Mouse (Mus musculus): ENCODE data around the gene Gm10392.
"Not testable (repeated sequence)": the region's sequence is repeated elsewhere in the genome, so short reads cannot be mapped to it uniquely, and the experiment has no call there.

The Gm10392 gene

DNA sequence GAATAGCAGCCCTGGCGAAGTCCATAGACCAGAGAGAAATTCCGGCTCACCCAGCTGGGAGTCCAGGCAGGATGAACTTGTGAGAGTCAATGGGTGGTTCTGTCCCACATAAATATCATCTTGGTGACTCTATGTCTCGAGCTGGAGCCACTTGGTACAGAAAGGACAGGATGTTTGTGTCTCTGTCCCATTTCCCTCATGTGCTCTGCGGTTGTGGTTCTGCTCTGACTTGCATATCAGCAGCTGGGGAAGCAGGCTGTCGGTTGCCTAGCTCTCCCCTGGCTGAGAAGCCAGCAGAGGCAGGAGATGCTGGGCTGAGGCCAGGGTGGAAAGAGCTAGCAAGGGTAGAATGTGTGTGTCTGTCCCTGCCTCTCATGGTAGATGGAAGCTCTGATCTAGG is at the start of gene Gm10392:
Gene Gm10392, minus strand, starts transcription at position 156 of the 400 bp plus-strand sequence.
- no peak for DNase-seq (ENCODE audit: low spot score)

DNA sequence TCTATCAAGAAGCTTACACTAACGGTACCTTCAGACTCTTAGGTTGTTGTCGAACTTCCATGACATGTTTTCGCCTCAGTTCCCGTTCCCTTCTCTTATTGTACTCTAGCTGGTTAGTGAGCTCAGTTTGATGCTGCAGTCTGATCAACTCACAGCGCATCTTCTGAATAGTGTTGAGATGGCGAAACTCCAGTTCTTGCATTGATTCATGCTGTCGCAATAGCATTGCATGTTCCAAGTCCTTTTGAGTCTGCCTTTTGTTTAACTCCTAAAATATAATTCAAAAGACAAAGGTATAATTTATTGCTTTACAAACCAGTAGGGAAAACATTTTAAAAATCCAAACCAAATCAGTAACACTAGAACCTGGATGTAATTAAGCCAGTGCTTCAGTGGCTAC is 26.3 kb upstream of the Gm10392 start:
- DNase-seq (ENCODE audit: low spot score): no peak

DNA sequence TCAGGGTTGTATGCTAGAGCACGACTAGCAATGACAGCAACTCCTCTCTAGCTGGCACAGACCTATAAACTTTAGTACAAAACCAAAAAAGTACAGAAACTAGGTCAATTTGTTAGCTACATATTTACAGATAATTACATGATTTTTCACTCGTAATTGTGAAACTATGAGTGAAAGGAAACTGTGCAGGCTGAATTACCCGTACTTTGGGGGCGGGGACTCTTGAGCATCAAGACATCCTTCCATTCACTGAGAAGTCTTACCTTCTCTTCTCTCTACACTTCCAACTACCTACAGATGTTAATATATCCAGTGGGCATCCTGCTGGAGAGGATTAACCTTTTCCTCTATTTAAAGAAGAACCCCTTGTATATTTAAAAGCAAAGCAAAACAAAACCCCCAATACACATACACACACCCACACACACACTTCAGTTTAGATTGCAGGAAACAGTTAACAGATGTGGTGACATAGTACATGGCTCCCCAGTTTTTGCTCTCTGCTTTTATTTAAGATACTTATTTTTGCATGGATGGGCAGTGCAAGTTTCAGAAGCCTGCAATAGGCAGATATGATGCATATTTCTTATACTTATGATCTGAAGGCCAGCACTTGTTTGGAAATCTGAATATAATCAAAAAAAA is 13.3 kb upstream of the Gm10392 start:
- no peak for DNase-seq (ENCODE audit: low spot score)

DNA sequence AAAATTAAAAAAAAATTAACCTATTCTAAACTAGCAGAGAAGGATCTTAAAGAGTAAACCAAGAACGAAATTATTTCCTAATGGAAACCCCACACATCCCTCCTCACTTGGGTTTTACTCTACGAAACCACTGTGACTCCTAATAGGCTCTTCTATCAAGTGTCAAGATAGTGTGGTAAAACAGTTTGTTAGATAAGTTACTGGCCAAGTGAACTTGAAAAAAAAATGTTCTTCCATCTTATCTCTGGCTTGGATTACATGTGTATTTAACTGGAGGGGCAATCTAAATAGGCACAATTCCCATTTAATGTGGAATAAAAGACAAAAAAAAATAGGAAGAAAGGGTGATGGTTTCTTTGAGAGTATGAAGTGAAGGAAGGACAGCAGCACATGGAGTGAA is 11.9 kb upstream of the Gm10392 start:
- no peak for DNase-seq (ENCODE audit: low spot score)

DNA sequence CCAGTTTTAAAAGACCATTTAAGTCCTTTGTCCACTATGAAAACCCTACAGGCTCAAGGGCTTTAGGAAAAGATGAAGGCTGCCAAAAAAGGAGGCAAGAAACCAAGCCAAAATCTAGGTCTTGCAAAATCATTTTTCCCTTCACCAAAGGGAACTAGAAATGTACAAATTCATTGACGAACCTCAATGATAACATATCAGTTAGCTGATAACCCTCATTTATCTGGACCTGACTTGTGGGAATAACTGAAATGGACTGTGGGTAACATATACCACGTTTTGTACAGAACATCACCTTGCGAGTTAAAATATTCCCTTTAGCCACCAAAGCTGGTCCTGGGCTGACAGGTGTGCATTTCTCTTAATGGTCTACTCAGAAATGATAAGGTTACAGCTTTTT is 10.6 kb upstream of the Gm10392 start:
- no peak for DNase-seq (ENCODE audit: low spot score)

DNA sequence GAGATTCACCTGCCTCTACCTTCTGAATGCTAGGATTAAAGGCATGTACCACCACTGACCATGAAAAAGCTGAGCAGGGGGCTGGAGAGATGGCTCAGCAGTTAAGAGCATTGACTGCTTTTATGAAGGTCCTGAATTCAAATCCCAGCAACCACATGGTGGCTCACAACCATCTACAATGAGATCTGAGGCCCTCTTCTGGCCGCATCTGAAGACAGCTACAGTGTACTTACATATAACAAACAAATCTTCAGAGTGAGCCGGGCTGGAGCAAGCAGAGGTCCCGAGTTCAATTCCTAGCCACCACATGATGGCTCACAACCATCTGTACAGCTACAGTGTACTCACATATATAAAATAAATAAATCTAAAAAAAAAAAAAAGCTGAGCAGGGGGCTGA is 9.4 kb upstream of the Gm10392 start:
- not testable (repeated sequence) for DNase-seq (ENCODE audit: low spot score)

DNA sequence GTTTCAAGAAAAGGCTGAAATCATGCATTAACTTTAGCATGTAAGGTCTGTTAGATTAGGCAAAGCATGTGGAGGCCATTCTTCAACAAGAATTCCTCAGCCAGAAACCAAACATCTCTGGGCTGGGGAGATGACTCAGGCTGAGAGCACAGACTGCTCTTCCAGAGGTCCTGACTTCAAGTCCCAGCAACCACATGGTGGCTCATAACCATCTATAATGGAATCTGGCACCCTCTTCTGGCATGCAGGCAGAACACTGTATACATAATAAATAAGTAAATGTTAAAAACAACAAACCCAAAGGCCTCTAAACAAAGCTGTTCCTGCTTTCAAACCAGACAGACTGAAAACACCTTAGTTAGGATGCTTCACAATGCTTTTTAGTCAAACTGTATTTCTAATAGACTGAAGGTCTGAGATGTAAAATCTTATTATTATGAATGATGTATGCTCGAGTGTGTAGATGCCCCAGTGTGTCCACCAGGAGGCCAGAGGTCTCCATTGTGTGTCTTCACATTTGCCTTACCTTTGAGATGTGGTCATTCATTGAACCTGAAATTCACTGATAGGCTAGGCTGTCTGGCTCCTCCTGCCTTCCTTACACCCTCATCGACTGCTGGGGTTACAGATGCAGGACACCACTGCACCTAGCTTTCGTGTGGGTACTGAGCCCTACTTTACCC is 6.9 kb upstream of the Gm10392 start:
- DNase-seq (ENCODE audit: low spot score): no peak

DNA sequence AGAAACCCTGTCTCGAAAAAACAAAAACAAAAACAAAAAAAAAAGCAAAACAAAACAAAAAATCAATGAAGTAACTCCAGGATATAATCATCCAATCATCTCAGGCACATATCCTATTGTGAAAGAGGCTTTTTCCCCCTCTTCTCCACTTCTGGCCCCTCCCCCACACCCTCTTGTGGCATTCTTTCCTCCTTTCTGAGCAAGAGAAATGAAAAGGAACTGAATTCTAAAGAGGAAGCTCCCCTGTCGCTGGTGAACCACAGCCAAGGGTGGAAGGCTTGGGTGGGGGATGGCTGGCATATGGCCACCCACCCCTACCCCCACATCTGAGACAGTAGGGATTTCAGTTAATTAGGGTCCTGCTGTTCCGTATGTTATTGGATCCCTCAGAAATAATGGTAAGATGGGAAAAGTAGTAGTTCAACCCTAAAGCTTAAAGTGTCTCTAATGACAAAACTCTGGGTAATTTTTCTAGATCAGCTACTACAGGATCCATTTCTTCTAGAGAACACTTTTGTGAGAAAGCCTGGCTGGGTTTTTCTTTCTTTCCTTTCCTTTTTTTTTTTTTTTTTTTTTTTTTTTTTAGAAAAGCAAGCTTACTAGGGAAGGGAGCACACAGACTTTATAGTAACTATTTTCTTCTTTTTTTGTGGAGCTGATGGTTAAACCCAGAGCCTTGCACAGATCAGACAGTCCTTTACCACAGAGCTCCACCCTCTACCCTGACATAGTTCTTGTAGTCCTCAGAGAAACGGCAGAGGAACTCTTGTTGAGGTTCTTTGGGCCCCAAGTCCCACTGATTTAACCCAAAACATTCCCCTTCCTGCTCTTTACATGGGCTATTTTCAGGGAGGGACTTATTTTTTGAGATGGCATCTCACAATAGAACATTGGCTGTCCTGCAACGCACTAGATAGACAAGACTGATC is 1.9 kb upstream of the Gm10392 start:
- DNase-seq (ENCODE audit: low spot score): no peak

DNA sequence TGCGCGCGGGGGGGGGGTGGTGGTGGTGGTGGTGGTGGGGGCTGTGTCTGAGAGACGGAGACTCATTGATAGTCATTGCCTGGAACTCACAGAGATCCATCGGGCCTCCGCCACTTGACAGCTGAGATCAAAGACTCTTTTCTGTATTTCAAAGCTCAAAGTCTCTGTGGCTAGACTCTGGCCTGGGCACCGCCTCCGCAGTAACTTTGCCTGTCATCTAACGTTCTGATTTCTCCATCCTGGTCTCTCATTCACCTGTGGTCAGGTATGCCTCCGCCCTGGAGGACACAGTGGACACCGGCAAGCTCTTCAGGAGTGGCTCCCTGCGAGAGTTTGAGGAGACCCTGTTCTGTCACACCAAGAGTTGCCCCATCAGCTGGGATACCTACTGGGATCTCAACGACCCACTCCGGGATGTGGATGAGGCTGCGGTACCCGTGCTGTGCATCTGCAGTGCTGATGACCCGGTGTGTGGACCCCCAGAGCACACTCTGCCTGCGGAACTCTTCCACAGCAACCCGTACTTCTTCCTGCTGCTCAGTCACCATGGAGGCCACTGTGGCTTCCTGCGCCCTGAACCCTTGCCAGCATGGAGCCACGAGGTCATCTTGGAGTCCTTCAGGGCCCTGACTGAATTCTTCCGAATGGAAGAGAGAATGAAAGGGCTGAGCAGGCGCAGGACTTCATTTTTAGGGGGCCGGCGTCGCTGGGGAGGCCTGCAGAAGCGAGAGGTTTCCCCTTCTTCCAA is 773 bp downstream of the Gm10392 start:
- DNase-seq (ENCODE audit: low spot score): no peak

DNA sequence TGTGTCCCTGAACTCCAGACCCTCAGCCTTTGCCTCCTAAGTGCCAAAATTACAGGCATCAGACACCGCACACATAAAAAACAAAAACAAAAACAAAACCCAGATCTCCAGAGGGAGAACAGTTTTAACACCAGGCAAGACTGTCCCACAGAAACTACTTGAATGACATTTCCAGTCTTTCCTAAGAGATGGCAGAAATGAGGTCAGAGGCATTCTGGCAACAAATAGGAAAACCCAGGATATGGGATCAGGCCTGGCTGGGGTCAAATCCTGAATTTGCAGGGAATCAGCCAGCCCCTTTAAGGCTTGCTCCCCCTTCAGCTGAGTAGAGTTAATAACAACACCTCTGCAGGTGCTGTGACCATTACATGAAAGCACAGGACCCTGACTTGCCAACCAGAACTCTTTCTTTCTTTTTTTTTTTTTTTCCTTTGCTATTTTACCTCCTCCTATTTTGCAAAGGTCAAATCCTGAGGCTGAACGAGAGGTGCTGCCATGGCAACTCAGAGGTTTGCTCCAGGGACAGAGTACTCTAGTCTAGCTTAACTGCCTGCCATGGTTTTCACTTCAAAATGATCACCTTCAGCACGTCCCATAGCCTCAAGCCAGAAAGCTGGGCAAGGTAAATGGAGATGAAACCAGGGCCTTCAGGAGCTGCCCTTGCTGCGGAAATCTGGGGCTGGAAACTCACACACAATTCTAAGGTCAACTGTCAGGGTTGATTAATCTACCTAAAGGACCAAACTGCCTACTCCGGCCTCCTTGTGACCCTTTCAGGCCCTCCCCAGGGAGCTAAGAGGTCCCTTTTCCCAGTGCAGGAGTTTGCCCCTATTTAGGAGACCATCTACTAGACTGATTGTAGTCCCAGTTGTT is 2.2 kb downstream of the Gm10392 start:
- DNase-seq (ENCODE audit: low spot score): no peak

DNA sequence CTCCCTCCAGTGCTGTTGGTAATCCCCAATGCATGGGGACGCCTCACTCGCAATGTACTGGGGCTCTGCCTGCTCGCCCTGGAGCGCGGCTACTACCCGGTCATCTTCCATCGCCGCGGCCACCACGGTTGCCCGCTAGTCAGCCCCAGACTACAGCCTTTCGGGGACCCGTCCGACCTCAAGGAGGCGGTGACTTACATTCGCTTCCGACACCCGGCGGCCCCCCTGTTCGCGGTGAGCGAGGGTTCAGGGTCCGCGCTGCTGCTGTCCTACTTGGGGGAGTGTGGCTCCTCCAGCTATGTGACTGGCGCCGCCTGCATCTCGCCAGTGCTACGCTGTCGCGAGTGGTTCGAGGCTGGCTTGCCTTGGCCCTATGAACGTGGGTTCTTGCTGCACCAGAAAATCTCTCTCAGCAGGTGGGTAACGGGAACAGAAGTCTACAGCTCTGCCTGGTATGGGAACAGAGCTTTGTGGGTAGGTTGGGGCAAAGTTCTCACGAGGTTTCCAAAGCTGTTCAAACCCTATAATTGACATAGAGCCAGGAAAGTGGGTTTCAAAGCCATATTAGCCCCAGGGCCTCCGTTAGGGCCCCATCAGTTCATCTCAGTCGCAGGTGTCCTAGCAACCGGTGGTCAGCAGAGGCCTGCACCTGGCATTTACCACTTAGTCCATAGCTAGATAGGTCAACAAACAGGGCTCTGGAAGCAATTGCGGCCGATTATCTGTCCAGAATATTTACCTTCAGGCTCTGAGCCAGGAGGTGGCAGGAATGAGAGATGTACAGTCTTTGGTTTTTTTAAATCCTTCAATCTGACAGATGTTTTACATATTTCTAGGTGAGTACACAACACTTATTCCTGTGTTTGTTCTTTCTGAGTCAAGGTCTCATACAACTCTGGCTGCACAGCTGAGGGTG is 3.1 kb downstream of the Gm10392 start, which contains the start of gene Trp53i13:
Gene Trp53i13, minus strand, starts transcription at position 344 of the 916 bp plus-strand sequence.
- DNase-seq (ENCODE audit: low spot score): no peak

DNA sequence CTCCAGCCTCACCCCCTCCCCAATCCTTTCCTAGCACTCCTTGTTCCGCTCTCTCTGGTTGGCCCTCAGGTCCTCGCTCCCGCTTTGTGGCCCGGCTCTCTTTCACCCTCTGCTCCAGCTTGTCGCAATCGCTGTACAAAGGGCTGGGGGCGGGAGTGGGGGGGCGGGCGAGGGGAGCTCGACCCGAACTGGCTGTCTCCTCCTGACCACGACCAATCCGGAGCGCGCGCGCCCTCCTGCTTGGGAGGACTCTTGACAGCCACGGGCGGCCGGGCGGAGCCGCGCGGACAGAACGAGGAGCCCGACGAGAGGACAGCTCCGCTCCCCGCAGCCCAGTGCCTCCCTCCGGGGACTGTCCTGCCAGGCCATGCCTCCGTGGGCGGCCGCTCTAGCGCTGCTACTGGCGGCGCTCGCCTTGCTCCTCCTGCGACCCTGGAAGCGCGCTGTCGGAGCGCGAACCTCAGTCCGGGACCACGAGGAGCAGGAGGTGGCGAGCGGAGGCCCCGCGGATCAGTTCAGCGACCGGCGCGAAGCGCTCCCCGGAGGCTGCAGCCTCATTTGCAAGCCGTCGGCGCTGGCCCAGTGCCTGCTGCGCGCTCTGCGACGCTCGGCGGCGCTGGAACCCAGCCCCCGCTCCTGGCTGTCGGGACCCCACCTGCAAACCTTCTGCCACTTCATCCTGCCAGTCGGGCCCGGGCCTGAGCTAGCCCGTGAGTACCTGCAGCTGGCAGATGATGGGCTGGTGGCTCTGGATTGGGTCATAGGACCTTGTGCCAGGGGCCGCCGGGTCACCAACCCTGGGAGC is 4.0 kb downstream of the Gm10392 start, which contains the start of gene Abhd15:
Gene Abhd15, plus strand, starts transcription at position 290 of the 805 bp plus-strand sequence.
- DNase-seq (ENCODE audit: low spot score): no peak

DNA sequence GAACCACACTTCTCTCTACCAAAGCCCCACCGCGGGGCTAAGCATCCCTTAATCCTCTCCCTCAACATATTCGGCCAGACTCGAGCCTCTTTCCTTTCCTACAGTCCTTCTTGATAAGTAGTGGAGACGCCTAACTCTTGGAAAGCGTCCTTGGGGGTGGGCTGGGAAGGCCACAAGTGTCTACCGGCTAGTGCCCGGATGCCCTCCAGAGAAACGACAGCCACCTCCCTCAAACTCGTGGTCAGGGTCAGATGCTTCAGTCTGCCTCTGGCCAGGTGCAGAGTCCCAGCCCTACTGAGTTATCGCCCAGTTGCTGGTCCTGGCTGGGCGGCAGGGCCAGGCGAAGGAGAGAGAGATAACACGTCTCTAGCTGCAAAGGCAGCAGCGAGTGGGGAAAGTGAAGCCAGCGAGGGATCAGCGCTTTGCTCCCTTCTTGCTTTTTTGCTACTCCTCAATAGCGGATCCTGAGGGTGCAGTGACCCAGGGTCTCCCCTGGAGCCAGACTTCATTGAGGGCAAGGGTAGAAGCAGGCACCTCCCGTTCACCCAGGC is 4.6 kb downstream of the Gm10392 start:
- DNase-seq (ENCODE audit: low spot score): no peak

DNA sequence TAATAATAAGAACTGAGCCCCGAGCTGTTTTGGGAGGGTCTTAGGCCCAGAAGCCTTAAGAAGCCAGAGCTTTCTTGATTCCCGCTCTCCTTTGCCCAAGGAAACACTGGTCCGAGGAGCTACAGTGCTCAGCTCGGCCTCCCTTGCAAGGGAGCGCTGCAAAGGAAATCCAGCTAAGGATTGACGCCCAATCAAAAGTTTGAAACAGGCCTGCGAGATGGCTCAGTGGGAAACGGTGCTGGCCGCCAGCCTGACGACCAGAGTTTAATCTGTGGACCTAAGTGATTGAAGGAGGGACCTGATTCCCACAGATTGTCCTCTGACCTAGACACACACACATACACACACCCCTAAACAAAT is 5.2 kb downstream of the Gm10392 start:
- DNase-seq (ENCODE audit: low spot score): no peak

DNA sequence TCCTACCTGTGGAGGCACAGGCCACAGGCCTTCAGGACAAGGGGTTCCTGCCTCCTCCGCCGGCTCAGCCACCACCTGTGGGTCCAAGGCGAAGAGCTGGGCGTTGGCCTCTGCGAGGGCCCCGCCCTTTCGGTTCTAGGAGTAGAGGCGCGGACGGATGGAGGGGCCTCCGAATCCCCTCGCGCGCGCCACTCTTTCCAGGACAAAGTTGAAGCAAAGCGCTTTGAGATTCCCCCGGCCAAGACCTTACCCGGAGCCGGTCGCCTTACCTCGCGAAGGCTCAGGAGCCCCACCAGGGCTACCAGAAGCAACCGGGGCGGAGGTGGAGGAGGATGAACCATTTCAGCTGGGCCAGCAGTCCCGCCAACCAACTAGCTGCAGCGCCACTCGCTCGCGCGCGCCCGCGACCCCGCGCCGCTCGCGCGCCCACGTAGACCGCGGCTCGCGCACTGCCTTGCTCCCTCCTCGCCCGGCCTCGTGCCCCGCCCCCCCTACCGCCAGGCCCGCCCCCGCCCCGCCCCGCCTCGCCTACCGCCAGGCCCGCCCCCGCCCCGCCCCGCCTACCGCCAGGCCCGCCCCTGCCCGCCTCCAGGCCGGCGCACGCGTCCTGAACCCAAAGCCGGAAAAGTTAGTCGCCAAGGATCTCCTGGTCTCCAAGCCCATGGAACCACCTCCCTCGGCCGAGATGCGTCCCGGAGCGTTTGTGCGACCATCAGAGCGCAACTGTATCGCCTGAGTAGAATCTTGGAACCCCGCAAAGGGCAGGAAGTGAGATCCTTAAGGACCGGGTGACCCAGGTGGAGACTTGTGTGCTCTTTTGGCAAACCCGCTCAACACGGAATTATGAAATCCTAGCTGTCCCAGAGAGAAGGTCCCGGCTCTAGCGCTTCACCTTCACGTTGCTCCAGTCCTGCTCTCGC is 5.8 kb downstream of the Gm10392 start:
- no peak for DNase-seq (ENCODE audit: low spot score)

DNA sequence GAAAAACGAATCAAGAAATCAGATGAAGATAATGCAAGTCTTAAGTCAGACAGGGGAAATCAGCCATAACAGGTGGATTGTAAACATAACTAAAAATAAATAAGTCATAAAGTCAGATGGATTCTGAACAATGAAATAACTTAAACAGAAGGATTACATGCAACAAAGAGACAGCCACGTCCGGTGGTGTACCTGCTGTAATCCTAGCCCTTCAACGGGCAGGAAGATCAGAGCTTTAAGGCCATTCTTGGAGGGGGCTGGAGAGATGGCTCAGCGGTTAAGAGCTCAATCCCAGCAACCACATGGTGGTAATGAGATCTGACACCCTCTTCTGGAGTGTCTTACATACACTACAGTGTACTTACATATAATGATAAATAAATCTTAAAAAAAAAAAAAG is 7.7 kb downstream of the Gm10392 start:
- DNase-seq (ENCODE audit: low spot score): no peak
